Mouse (Mus musculus) hindbrain, embryonic 15.5 days (tissue): ENCODE measurements at regions not wholly inside any gene's neighbourhood (a gene's known extent, or its start where the extent isn't known, plus 50 kb on each side); places are given as distances from the start of the nearest gene placed in this dataset.

ENCODE experiments used
- ATAC-seq: fragments of 200-750 bp; cut with Nextera tagmentation; 2 replicates; pipeline ENCODE4 v1.8.0; 2017; ENCODE audit warnings: low read depth, moderate number of reproducible peaks, moderate TSS enrichment; ENCODE audit not compliant: low FRiP score
- H3K27ac ChIP-seq: fragments of 300-500 bp; sonication (generic); replicated peaks from 2 replicates; pipeline ENCODE4 v1.5.1; 2015; ENCODE audit warnings: mild to moderate bottlenecking, inconsistent platforms
- H3K27me3 ChIP-seq: fragments of 300-500 bp; sonication (generic); 2 replicates; pipeline ENCODE4 v1.6.1; 2015; ENCODE audit warnings: control low read depth, inconsistent platforms
- H3K36me3 ChIP-seq: fragments of 300-500 bp; sonication (generic); 2 replicates; pipeline ENCODE4 v1.6.1; 2015; ENCODE audit warnings: control low read depth, inconsistent platforms
- H3K4me1 ChIP-seq: fragments of 300-500 bp; sonication (generic); replicated peaks from 2 replicates; pipeline ENCODE4 v1.6.1; 2015; ENCODE audit warnings: control low read depth, inconsistent platforms
- H3K4me2 ChIP-seq: fragments of 300-500 bp; sonication (generic); 2 replicates; pipeline ENCODE4 v1.6.1; 2015; ENCODE audit warnings: moderate library complexity, mild to moderate bottlenecking, inconsistent platforms
- H3K4me3 ChIP-seq: fragments of 300-500 bp; sonication (generic); 2 replicates; pipeline ENCODE4 v1.5.1; 2015; ENCODE audit warnings: mild to moderate bottlenecking, inconsistent platforms
- H3K9ac ChIP-seq: fragments of 300-500 bp; sonication (generic); 2 replicates; pipeline ENCODE4 v1.6.1; 2015; ENCODE audit warnings: inconsistent platforms
- H3K9me3 ChIP-seq: fragments of 300-500 bp; sonication (generic); 2 replicates; pipeline ENCODE4 v1.6.1; 2016; ENCODE audit warnings: control low read depth, inconsistent platforms
- WGBS: fragments of 180-500 bp; shearing (Covaris S2); methylation state at CpG from one replicate; pipeline ENCODE4 v1.1.7; 2015; 5-methylcytosine and 5-hydroxymethylcytosine counted together

DNA sequence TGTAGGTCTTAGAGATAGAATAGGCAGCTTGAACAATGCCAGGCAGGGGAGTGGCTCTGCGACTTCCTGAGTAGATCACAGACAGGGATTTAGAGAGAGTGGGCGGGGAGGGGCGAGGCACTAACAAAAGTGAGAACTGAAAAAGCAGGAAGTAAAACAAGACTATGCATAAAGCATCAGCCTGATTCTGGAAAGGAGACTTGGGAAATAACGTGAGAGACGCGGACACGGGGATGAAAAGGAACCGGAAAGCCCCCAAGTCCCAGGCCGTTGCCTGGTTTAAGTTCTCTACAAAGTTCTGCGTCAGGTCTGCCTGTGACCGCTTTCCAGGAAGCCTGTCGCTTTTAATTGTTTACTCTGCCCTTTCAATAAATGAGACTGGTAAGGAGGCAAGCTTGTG lies 86.3 kb downstream of the D16Ertd472e start:
- WGBS = 29% methylated on average over 12 of the region's 12 CpGs
- Histone ChIP-seq H3K27me3 (no peaks in the 10 kb centered on the region), H3K36me3 (no peaks in the 10 kb centered on the region), H3K4me3 (no peak overlapping the region), H3K9ac (no peak overlapping the region), H3K9me3 (no peaks in the 10 kb centered on the region), H3K4me1 (no peaks in the 10 kb centered on the region; the same call in 1 of the 2 replicates), H3K4me2 (peak overlapping the region; percentile 43), H3K27ac (no peak overlapping the region)
- ATAC-seq = no peak

DNA sequence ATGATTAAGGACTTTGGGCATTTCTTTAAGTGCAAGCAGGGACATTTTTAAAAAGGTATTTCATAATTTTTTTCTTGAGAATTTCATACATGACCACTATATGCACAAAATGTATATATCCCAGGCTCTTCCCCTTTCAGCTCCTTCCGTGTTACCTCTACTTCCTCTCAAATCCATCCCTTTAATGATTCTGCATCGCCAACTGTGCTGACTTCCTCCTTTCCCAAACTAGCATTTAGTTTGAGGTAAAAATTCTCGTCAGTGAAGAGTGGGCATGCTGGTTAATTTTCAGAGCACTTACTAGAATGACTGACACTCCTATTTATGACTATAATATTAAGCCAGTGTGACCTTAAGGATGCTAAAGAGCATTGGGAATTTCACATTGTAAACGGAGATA lies 86.9 kb downstream of the D16Ertd472e start:
- no peak overlapping the region for H3K27ac ChIP-seq
- no peaks in the 10 kb centered on the region for H3K9me3 ChIP-seq
- no peak overlapping the region for H3K4me2 ChIP-seq
- no peaks in the 10 kb centered on the region for H3K27me3 ChIP-seq
- H3K9ac ChIP-seq = no peak overlapping the region
- ATAC-seq = no peak
- no peaks in the 10 kb centered on the region for H3K36me3 ChIP-seq
- 59% methylated on average over 4 of the region's 4 CpGs for WGBS
- H3K4me3 ChIP-seq = no peak overlapping the region
- H3K4me1 ChIP-seq = no peaks in the 10 kb centered on the region; the same call in 1 of the 2 replicates

DNA sequence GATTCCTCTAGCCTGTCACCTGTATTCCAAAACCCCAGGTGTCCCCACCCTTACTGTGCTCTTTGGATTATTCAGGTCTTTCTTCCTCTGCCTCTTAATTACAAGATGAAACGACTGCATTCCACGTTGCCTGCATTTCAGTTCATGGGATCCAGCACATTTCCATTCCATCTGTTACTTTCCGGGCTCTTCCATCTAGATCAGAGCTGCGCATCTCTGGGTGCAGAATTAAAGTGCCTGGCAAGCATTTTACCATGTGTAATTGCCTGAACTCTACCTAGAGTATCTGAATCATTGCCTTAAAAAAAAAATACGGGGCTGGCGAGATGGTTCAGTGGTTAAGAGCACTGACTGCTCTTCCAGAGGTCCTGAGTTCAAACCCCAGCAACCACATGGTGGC lies 90.0 kb downstream of the D16Ertd472e start:
- Histone ChIP-seq H3K36me3 (no peaks in the 10 kb centered on the region), H3K4me1 (no peaks in the 10 kb centered on the region; the same call in 1 of the 2 replicates)
- no peak for ATAC-seq

DNA sequence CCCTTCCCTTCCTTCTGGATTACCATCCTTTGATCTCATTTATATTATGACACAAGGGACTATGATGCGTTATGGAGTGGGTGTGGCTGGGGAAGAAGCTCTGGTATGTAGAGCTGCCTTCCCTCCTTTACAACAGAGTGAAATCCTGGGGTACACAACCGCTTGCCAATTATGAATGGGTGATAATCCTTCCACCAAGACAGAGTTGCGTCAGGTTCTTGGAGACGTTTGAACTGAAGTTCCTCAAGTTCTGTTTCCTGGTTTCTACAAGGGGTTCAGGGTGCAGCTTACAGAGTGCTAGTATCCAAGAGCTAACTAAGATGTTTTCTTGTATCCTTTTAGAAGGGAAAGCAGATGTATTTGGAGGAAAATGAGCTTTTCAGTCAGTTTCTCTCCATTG lies 92.2 kb downstream of the D16Ertd472e start:
- Histone ChIP-seq H3K4me1 (no peaks in the 10 kb centered on the region), H3K4me3 (no peak overlapping the region), H3K9me3 (no peaks in the 10 kb centered on the region), H3K4me2 (no peak overlapping the region), H3K27ac (no peak overlapping the region), H3K9ac (no peak overlapping the region), H3K27me3 (no peaks in the 10 kb centered on the region), H3K36me3 (no peaks in the 10 kb centered on the region)
- 95% methylated on average over 4 of the region's 4 CpGs for WGBS
- no peak for ATAC-seq

More for the DNA sequence above, 90.0 kb downstream of the D16Ertd472e start:
- WGBS = 92% methylated on average over 6 of the region's 6 CpGs
- Histone ChIP-seq H3K9me3 (no peaks in the 10 kb centered on the region), H3K9ac (no peak overlapping the region), H3K27me3 (no peaks in the 10 kb centered on the region), H3K27ac (no peak overlapping the region), H3K4me2 (no peak overlapping the region), H3K4me3 (no peak overlapping the region)

DNA sequence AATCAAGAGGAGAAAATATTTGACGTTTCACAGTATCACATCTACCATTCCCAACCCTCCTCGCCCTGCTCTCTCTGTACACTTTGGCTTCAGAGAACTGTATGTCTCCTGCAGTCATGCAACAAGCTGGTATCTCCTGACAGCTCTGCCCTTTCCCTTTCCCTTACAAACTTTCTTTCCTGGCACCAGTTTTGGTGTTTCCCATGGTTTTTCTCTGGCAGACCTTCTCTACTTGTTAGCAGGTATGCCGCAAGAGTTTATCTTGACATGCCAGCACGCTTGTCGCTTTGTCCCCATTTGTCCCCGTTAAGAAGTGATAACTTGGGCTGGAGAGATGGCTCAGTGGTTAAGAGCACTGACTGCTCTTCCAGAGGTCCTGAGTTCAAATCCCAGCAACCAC lies 94.9 kb downstream of the D16Ertd472e start:
- H3K27me3 ChIP-seq = no peaks in the 10 kb centered on the region
- WGBS = 93% methylated on average over 6 of the region's 6 CpGs

DNA sequence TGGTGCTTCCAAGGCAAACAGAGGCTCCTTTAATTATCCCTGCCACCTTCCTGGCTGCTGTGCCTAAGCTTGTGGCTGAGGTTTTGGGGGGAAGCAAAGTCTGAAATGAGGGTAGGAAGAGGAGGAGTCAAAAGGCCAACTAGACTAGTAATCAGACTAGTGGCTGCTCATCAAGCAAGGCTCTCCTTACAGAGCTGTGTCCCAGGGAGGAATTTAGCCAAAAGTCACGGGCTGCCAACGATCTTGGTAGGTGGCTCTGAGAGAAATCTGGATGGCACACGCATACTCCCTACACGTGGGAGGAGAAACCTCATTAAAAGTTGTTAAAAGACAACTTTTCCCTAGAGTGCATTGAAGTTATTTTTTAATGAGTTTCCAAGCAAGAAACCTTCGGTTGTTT lies 95.4 kb downstream of the D16Ertd472e start:
- Histone ChIP-seq H3K4me2 (no peak overlapping the region), H3K9me3 (no peaks in the 10 kb centered on the region), H3K4me1 (no peaks in the 10 kb centered on the region), H3K9ac (no peak overlapping the region), H3K27me3 (no peaks in the 10 kb centered on the region), H3K4me3 (no peak overlapping the region), H3K27ac (no peak overlapping the region), H3K36me3 (no peaks in the 10 kb centered on the region)
- no peak for ATAC-seq
- WGBS = 79% methylated on average over 5 of the region's 5 CpGs

More for the DNA sequence above, 94.9 kb downstream of the D16Ertd472e start:
- Histone ChIP-seq H3K36me3 (no peaks in the 10 kb centered on the region), H3K4me1 (no peaks in the 10 kb centered on the region), H3K4me2 (no peak overlapping the region), H3K4me3 (no peak overlapping the region), H3K9me3 (no peaks in the 10 kb centered on the region), H3K9ac (no peak overlapping the region), H3K27ac (no peak overlapping the region)
- ATAC-seq = no peak

DNA sequence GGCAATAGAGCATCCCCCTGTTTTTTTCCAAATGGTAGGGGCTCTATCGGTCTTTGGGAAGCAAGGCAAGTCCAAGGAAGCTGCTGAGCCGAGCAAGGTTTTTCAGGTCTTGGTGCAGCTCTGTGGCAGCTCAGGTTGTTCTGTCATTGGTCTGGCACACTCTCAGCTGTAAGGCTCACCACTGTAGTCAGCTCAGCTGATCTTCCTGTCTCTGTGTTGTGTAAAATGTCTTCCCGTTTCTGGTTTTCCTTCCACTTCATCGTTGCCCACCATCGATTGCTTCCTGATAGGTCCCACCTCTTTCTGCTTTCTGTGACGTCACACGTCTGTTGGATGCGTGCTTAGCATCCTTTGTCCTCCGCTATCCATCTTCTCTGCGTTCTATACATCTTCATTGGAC lies 96.2 kb downstream of the D16Ertd472e start:
- H3K4me1 ChIP-seq = no peaks in the 10 kb centered on the region
- H3K9ac ChIP-seq = no peak overlapping the region
- H3K9me3 ChIP-seq = no peaks in the 10 kb centered on the region
- no peaks in the 10 kb centered on the region for H3K27me3 ChIP-seq
- WGBS = 96% methylated on average over 10 of the region's 10 CpGs
- no peak overlapping the region for H3K4me3 ChIP-seq
- no peaks in the 10 kb centered on the region for H3K36me3 ChIP-seq
- no peak overlapping the region for H3K27ac ChIP-seq
- no peak for ATAC-seq
- no peak overlapping the region for H3K4me2 ChIP-seq

DNA sequence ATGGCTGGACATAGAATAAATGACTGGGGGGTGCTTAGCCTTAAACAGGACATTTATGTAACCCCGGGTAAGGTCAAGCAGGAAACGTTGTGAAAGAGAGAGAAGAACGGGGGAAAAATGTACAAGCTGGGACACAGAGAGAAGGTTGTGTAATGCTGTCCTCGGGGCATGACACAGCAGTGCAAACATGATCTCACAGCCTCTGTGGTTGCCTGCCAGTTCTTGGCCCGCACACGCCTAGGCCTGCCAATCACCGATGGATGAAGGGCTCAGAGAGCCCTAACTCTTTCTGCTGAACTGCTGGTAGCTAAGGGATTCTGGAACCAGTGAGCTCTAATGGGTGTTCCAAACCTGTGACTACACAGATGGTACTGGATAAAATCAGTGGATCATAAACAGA lies 96.5 kb upstream of the Btg3 start:
- 80% methylated on average over 7 of the region's 7 CpGs for WGBS
- H3K27me3 ChIP-seq = no peaks in the 10 kb centered on the region
- ATAC-seq = no peak
- no peak overlapping the region for H3K4me3 ChIP-seq
- H3K9ac ChIP-seq = no peak overlapping the region
- no peak overlapping the region for H3K4me2 ChIP-seq
- no peaks in the 10 kb centered on the region for H3K4me1 ChIP-seq
- H3K36me3 ChIP-seq = no peaks in the 10 kb centered on the region
- H3K27ac ChIP-seq = no peak overlapping the region
- no peaks in the 10 kb centered on the region for H3K9me3 ChIP-seq

DNA sequence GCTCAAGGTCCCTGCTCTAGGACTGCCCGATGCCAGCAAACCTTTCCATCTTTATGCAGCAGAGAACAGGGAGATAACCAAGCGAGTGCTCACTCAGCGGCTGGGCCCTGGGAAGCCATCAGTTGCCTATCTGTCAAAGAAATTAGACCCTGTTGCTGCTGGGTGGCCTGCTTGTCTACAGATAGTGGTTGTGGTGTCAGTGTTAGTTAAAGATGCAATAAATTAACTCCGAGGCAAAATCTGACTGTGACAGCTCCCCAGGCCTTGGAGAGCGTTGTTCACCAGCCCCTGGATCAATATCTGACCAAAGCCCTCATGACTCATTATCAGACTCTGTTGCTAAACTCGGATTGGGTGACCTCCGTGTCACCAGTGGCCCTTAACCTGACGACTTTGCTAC lies 83.0 kb upstream of the Btg3 start:
- ATAC-seq = no peak
- 0 out of 2 replicates have a peak, but pooled peaks cover 3% of the 10 kb centered on the region for H3K4me1 ChIP-seq
- H3K9me3 ChIP-seq = no peaks in the 10 kb centered on the region
- no peak overlapping the region for H3K4me2 ChIP-seq
- H3K27me3 ChIP-seq = no peaks in the 10 kb centered on the region
- 81% methylated on average over 8 of the region's 8 CpGs for WGBS
- no peak overlapping the region for H3K9ac ChIP-seq
- no peak overlapping the region for H3K27ac ChIP-seq
- no peak overlapping the region for H3K4me3 ChIP-seq
- H3K36me3 ChIP-seq = no peaks in the 10 kb centered on the region

DNA sequence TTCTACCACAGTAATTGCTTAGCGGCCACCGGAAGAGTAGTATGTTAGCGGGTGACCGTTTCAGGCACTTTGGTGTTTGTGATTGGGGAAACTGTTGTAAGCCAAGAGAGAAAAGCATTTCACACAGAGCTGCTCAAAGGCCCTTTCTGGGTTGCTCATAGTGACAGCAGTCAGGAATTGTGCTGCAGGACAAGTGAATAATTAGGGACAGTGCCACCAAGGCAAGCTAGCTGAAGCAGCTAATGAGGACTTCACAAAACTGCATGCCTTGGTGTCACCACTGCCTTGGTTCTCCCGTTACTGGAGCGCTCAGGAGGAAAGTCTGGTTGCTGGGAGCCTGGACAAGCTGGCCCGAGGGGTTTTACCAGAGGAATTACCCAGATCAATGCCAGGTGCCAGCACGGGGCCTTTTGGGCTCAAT lies 80.7 kb upstream of the Btg3 start:
- Histone ChIP-seq H3K27ac (no peak overlapping the region), H3K4me2 (no peak overlapping the region), H3K9me3 (no peaks in the 10 kb centered on the region), H3K36me3 (no peaks in the 10 kb centered on the region), H3K27me3 (no peaks in the 10 kb centered on the region), H3K4me1 (0 out of 2 replicates have a peak, but pooled peaks cover 3% of the 10 kb centered on the region), H3K4me3 (no peak overlapping the region), H3K9ac (no peak overlapping the region)
- 54% methylated on average over 8 of the region's 8 CpGs for WGBS
- peak; percentile 88 for ATAC-seq

DNA sequence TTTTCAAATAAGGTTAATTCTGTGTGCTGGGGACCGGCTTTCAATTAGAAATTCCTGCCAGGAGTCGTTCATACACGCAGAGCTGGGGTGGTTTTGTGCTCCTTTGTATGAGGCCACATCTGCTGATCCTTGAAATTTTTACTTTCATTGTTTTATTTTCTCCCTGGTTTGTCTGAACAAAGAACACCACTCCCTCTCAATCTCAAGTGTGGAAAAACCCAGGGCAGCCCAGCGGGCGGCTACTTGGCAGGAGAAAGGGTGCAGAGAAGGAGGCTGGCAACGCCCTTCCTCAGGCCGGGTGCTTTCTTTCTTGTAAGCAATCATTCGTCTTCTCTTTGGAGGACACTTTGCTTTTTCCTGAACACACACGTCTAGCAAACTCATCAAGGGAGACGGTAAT lies 79.4 kb upstream of the Btg3 start:
- no peaks in the 10 kb centered on the region for H3K36me3 ChIP-seq

DNA sequence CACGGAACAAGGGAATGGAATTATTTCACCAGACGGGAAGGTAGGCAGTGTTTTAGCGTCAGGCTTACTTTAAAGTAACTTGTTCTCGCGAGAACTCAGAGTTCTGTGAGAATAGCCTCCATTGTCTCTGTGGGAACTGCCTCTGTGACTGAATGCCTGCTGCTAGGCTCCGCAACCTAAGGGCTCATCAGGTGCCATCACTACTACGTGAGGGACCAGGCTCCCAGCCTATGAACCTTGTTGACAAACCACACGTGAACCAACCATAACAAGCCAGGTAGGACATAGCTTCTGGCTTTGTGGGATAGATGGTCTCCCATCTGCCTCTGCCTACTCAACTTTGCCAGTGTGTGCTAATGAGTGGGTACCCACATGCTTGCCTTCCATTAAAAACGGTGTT lies 77.5 kb upstream of the Btg3 start:
- WGBS = 87% methylated on average over 9 of the region's 9 CpGs
- H3K27ac ChIP-seq = no peak overlapping the region
- no peaks in the 10 kb centered on the region for H3K9me3 ChIP-seq
- no peak overlapping the region for H3K4me3 ChIP-seq
- H3K36me3 ChIP-seq = no peaks in the 10 kb centered on the region
- ATAC-seq = no peak
- H3K4me2 ChIP-seq = no peak overlapping the region
- H3K27me3 ChIP-seq = no peaks in the 10 kb centered on the region
- 0 out of 2 replicates have a peak, but pooled peaks cover 3% of the 10 kb centered on the region for H3K4me1 ChIP-seq
- H3K9ac ChIP-seq = no peak overlapping the region

More for the DNA sequence above, 79.4 kb upstream of the Btg3 start:
- no peak overlapping the region for H3K9ac ChIP-seq
- 50% methylated on average over 10 of the region's 10 CpGs for WGBS
- no peak for ATAC-seq
- H3K9me3 ChIP-seq = no peaks in the 10 kb centered on the region
- H3K4me2 ChIP-seq = no peak overlapping the region
- H3K4me1 ChIP-seq = 0 out of 2 replicates have a peak, but pooled peaks cover 3% of the 10 kb centered on the region
- H3K27ac ChIP-seq = no peak overlapping the region
- no peak overlapping the region for H3K4me3 ChIP-seq
- no peaks in the 10 kb centered on the region for H3K27me3 ChIP-seq

DNA sequence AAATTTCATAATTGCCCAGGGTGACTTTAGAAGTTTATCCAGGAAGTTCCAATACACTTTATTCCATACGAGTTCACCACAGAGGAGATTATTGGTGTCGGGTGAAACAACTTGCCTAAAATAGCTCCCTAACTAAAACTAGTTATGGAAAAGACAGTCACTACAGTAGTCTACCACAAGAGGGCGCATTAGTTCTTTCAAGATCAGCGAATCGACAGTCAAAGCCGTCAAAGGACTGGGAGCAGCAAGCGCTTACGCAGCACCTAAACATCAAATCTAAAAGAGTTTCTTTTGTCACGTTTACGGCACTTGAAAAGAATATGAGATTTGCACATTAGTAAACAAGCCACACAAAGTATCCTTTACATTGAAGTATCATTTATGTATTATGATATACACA lies 75.3 kb upstream of the Btg3 start:
- 10% methylated on average over 10 of the region's 10 CpGs for WGBS
- no peak overlapping the region for H3K4me3 ChIP-seq
- no peaks in the 10 kb centered on the region for H3K27me3 ChIP-seq
- no peaks in the 10 kb centered on the region for H3K36me3 ChIP-seq
- no peaks in the 10 kb centered on the region for H3K4me1 ChIP-seq
- H3K9ac ChIP-seq = no peak overlapping the region
- no peak for ATAC-seq
- no peaks in the 10 kb centered on the region for H3K9me3 ChIP-seq
- no peak overlapping the region for H3K4me2 ChIP-seq
- H3K27ac ChIP-seq = no peak overlapping the region
